Mouse (Mus musculus) embryonic fibroblast, embryonic 13.5 days (primary cell): ENCODE results near the gene AC124108.1. TPM values are rescaled to one million over a fixed set of nuclear protein-coding genes. Genes with fewer than 3 reads are reported as not detected.
A peak's percentile ranks its signal among the peaks of the same experiment; 100 is the strongest.

Experiments
- H3K27ac ChIP-seq: 2 replicates; pipeline ENCODE4 v1.5.1; 2012; ENCODE audit warnings: low read length, control low read depth, inconsistent platforms; ENCODE audit not compliant: insufficient read depth
- H3K4me1 ChIP-seq: 2 replicates; pipeline ENCODE4 v1.6.1; 2011; ENCODE audit warnings: low read length; ENCODE audit not compliant: control insufficient read depth, insufficient read depth
- H3K4me3 ChIP-seq: 2 replicates; pipeline ENCODE4 v1.5.1; 2011; ENCODE audit warnings: mild to moderate bottlenecking, control low read depth, low read length; ENCODE audit not compliant: insufficient read depth
- CTCF ChIP-seq: IDR thresholded peaks from 2 replicates; pipeline ENCODE4 v1.5.1; 2011; ENCODE audit warnings: mild to moderate bottlenecking, control low read depth, low read length, moderate library complexity, borderline replicate concordance; ENCODE audit not compliant: insufficient read depth
- POLR2A ChIP-seq: IDR thresholded peaks from 2 replicates; pipeline ENCODE4 v1.6.1; 2011; ENCODE audit warnings: low read depth, mild to moderate bottlenecking, control low read depth, low read length, moderate library complexity
- polyA plus RNA-seq: library from polyadenylated mRNA; stranded (reverse); fragments of >200 nt; gene quantifications from 2 replicates; pipeline ENCODE4 v1.2.4, GENCODE M21; 2011; ENCODE audit warnings: low read depth; ENCODE audit not compliant: missing spikeins, insufficient read length

The AC124108.1 gene
- polyA plus RNA-seq, 1 experiment = not detected

GRCm38 (mm10) chr1:132190040-132190513, 1.2 kb upstream of the AC124108.1 start:
- no peak for TF ChIP-seq CTCF
- TF ChIP-seq POLR2A = no peak
- H3K4me3 ChIP-seq = peak overlapping the region; percentile 33; the same call in 1 of the 2 replicates
- no peak overlapping the region for H3K27ac ChIP-seq
- H3K4me1 ChIP-seq = no peaks in the 10 kb centered on the region

- H3K4me1 ChIP-seq = no peaks in the 10 kb centered on the region
- H3K4me3 ChIP-seq = peak overlapping the region; percentile 31
- no peak for TF ChIP-seq CTCF
- no peak for TF ChIP-seq POLR2A
- H3K27ac ChIP-seq = no peak overlapping the region
These were observed 600 bp upstream of the AC124108.1 start for GRCm38 (mm10) chr1:132190621-132191092.

GRCm38 (mm10) chr1:132191786-132192680, 776 bp downstream of the AC124108.1 start:
- H3K4me3 ChIP-seq = no peak overlapping the region
- no peak overlapping the region for H3K27ac ChIP-seq
- 0 out of 2 replicates have a peak, but pooled peaks cover 3% of the 10 kb centered on the region for H3K4me1 ChIP-seq
- TF ChIP-seq CTCF (no peak), POLR2A (no peak)

- Histone ChIP-seq H3K4me1 (0 out of 2 replicates have a peak, but pooled peaks cover 4% of the 10 kb centered on the region), H3K4me3 (no peak overlapping the region), H3K27ac (no peak overlapping the region)
- TF ChIP-seq POLR2A = no peak
- TF ChIP-seq CTCF = no peak
These were observed 2.5 kb downstream of the AC124108.1 start for GRCm38 (mm10) chr1:132193806-132194205.

GRCm38 (mm10) chr1:132194624-132195023, 3.4 kb downstream of the AC124108.1 start:
- Histone ChIP-seq H3K4me3 (no peak overlapping the region), H3K27ac (no peak overlapping the region), H3K4me1 (peaks cover 11% of the 10 kb centered on the region)
- TF ChIP-seq CTCF (no peak), POLR2A (no peak)

GRCm38 (mm10) chr1:132195100-132195499, 3.8 kb downstream of the AC124108.1 start:
- H3K4me3 ChIP-seq = no peak overlapping the region
- no peak overlapping the region for H3K27ac ChIP-seq
- TF ChIP-seq CTCF = no peak
- TF ChIP-seq POLR2A = no peak
- H3K4me1 ChIP-seq = peaks cover 11% of the 10 kb centered on the region

- Histone ChIP-seq H3K4me1 (peaks cover 11% of the 10 kb centered on the region), H3K27ac (no peak overlapping the region), H3K4me3 (no peak overlapping the region)
- TF ChIP-seq POLR2A (no peak), CTCF (no peak)
These were observed 4.4 kb downstream of the AC124108.1 start for GRCm38 (mm10) chr1:132195681-132196080.

- Histone ChIP-seq H3K4me1 (peaks cover 11% of the 10 kb centered on the region), H3K27ac (no peak overlapping the region), H3K4me3 (no peak overlapping the region)
- TF ChIP-seq CTCF (no peak), POLR2A (no peak)
These were observed 5.1 kb downstream of the AC124108.1 start for GRCm38 (mm10) chr1:132196337-132196736.

GRCm38 (mm10) chr1:132197666-132198065, 6.4 kb downstream of the AC124108.1 start:
- TF ChIP-seq CTCF (no peak), POLR2A (no peak)
- no peak overlapping the region for H3K4me3 ChIP-seq
- peaks cover 11% of the 10 kb centered on the region for H3K4me1 ChIP-seq
- H3K27ac ChIP-seq = no peak overlapping the region
